Mouse (Mus musculus): Measurements from ENCODE around the gene Lcn12.

DNA sequence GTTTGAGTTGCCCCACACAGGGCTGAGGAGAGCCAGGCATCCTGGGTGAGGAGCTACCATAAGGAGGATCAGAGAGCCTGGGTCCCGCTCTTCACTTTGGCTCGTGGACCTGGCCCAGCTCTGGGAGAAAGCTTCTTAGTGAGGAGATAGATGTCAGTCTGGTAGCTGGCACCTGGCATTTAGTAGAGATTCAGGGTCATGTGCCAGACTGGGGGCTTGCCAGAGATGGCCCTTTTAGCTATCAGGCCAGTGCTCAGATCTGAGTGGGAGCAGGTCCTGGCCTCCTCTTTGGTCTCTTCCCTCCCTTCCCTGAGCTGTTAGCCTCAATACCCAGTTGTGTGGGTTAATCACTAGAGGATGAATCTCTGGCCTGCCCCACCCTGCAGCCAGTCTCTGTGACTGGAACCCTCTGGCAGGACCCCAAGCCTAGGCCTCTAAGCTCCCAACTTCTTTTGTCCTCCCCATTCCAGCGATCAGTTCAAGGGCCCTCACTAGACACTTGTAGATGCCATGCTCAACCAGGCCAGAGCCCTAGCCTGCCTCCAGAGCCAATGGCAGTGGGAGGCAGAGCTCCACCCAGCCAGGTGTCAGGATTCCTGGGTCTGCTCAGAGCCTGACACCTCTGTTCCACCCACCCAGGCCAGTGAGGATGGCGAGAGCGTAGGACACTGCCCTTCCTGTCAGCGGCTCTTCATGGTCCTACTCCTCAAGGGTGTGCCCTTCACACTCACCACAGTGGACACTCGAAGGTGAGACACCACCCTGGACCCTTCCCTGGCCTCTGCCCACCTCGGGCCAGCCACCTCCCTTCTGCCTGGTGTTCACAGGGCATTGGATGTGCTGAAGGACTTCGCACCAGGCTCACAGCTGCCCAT, 36.5 kb downstream of the Lcn12 start:
- TF ChIP-seq GATA1 (IDR thresholded peaks at IDR 0.05; ENCODE audit: borderline replicate concordance, low read length) = no peak
- no peak for TF ChIP-seq CTCF (IDR thresholded peaks at IDR 0.05; ENCODE audit: low read depth, low read length)

Data from G1E (cell line).